Mouse (Mus musculus): ENCODE results near the gene Ppp1r12b. TPM values are rescaled to one million over a fixed set of nuclear protein-coding genes. Genes with fewer than 3 reads are reported as not detected.

Gene Ppp1r12b
- polyA plus RNA-seq, 1 experiment from 2014 or later = 6.5 TPM

DNA sequence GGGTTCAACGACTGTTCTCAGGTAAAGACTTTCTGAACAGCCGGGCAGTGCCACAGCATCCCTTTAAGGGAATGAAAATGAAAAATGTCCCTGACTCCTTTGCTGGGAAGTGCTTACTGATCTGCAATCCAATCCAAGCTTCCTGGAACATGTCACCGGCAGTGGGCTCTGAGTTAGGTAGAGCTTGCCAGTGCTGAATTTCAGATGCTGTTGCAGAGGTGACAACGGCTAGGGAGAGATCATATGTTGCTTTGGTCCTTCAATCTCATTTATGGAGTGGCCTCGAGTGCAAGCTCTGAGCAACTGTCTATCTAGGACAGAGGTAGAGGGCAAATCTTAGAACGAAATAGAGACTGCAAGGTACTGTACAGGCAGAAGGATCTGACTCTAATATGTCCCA lies 36.7 kb downstream of the Ppp1r12b start:
- 89% methylated on average over 6 of the region's 6 CpGs for WGBS

DNA sequence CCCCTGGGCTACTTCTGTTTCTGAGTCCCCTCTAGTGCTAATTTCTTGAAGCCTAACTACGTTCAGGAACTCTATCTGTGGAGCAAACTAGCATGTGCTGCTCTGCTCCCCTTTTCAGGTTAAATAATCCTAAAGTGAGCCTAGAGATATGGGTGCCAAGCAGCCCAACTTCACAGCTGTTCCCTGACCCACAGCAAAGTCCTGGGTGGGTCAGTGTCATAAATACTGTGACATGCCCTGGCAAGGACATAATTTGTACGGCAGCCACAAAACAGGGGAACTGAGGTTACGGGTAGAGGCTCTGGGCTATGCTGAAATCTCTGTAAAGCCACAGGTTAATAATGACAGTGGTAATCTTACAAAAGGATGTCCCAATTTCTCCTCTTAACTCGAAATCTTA lies 40.3 kb downstream of the Ppp1r12b start:
- Histone ChIP-seq H3K9me3 (no peaks in the 10 kb centered on the region), H3K4me1 (0 out of 2 replicates have a peak, but pooled peaks cover 2% of the 10 kb centered on the region), H3K27ac (no peak overlapping the region), H3K4me3 (no peak overlapping the region), H3K36me3 (replicated peaks) (no peaks in the 10 kb centered on the region), H3K27me3 (ENCODE audit: poor library complexity, severe bottlenecking) (no peaks in the 10 kb centered on the region)
- DNase-seq (ENCODE audit: extremely low spot score, low spot score) = no peak
- 86% methylated on average over 4 of the region's 4 CpGs for WGBS

More for the DNA sequence above, 36.7 kb downstream of the Ppp1r12b start:
- Histone ChIP-seq H3K4me3 (no peak overlapping the region), H3K4me1 (no peaks in the 10 kb centered on the region), H3K9me3 (no peaks in the 10 kb centered on the region), H3K27ac (no peak overlapping the region), H3K27me3 (ENCODE audit: poor library complexity, severe bottlenecking) (no peaks in the 10 kb centered on the region), H3K36me3 (replicated peaks) (no peaks in the 10 kb centered on the region)
- DNase-seq (ENCODE audit: extremely low spot score, low spot score) = no peak

DNA sequence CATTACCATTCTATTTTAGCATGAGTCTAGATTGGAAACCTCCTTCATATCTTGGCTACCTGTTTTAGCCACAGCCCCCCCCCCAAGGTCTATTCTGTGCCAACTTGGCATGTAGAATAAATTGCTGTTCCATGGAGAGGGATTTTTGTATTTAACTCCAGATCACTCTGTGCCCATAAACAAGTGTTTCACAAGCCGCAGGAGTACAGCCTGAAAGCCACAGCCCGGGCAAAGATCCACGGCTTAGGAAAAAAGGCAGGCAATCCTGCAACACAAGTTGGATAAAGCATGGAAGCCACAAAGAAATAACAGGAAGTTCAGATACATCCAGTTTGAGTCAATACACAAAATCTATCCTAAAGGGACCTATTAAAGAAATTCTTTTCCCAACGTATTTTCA lies 42.2 kb downstream of the Ppp1r12b start:
- H3K4me3 ChIP-seq = no peak overlapping the region
- DNase-seq (ENCODE audit: extremely low spot score, low spot score) = no peak
- H3K27me3 ChIP-seq (ENCODE audit: poor library complexity, severe bottlenecking) = no peaks in the 10 kb centered on the region
- no peaks in the 10 kb centered on the region for H3K36me3 ChIP-seq (replicated peaks)
- 0 out of 2 replicates have a peak, but pooled peaks cover 7% of the 10 kb centered on the region for H3K4me1 ChIP-seq
- WGBS = 93% methylated on average over 4 of the region's 4 CpGs
- H3K9me3 ChIP-seq = no peaks in the 10 kb centered on the region
- no peak overlapping the region for H3K27ac ChIP-seq

DNA sequence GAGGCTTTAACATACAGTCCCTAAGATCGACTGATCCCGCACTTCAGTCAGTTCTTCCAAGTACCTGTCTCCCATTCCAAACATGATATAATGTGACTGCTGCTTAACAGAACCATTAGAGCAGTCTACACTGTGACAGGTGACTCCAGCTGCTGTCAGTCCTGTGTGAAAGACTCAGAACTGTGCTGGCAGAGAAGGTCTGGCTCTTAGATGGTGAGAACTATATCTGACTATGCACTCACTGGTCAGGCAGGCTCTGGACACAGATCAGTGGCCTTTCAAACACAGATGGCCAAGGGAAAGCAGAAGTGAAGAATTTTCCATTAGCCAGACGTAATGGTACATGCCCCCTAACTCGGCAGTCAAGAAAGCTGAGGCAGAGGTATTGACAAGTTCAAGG lies 43.9 kb downstream of the Ppp1r12b start:
- Histone ChIP-seq H3K36me3 (replicated peaks) (no peaks in the 10 kb centered on the region), H3K4me3 (no peak overlapping the region), H3K4me1 (0 out of 2 replicates have a peak, but pooled peaks cover 7% of the 10 kb centered on the region), H3K27ac (no peak overlapping the region), H3K27me3 (ENCODE audit: poor library complexity, severe bottlenecking) (no peaks in the 10 kb centered on the region), H3K9me3 (no peaks in the 10 kb centered on the region)
- no peak for DNase-seq (ENCODE audit: extremely low spot score, low spot score)
- 84% methylated on average over 4 of the region's 4 CpGs for WGBS

DNA sequence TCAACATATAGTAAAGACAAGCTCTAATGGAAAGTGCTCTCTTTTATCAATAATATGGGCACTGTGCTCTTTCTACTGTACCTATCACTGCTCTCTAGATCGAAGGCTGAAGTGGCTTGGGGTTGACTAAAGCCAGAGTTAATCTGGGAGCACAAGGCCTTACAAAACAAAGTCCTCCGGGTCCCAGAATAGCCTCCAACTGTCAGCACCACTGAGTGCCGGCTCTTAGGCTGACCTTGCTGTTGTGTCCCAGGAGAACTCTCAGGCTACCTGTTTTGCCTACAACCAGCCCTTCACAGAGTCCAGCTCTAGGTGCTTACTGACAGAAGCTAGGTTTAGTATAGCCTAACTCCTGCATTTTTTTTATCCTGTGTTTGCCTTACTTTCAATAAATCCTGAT lies 45.7 kb downstream of the Ppp1r12b start:
- H3K9me3 ChIP-seq = no peaks in the 10 kb centered on the region
- 25% methylated on average over 3 of the region's 3 CpGs for WGBS

DNA sequence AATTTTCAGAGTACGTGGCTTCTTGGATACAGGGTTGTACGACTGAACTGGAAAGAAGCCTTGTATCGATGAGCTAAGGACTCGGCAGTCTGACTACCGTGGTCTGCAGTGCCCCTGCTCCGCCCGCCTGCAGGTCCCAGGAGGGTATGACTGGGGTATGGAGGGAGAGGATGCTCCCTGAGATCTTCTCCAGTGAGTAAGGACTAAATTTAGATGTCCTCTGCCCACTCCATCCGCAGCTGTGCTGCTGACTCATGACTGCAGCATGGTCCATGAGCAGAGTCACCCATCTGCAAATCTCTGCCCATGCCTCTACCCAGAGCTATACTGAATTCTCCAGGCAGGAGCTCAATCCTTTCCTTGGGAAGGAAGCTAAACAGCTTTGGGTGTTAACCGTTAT lies 46.3 kb downstream of the Ppp1r12b start:
- Histone ChIP-seq H3K36me3 (replicated peaks) (no peaks in the 10 kb centered on the region), H3K27me3 (ENCODE audit: poor library complexity, severe bottlenecking) (no peaks in the 10 kb centered on the region), H3K4me3 (no peak overlapping the region), H3K4me1 (0 out of 2 replicates have a peak, but pooled peaks cover 7% of the 10 kb centered on the region), H3K9me3 (no peaks in the 10 kb centered on the region), H3K27ac (no peak overlapping the region)
- WGBS = 81% methylated on average over 9 of the region's 9 CpGs
- DNase-seq (ENCODE audit: extremely low spot score, low spot score) = no peak

More for the DNA sequence above, 45.7 kb downstream of the Ppp1r12b start:
- Histone ChIP-seq H3K4me1 (0 out of 2 replicates have a peak, but pooled peaks cover 7% of the 10 kb centered on the region), H3K27me3 (ENCODE audit: poor library complexity, severe bottlenecking) (no peaks in the 10 kb centered on the region), H3K27ac (no peak overlapping the region), H3K4me3 (no peak overlapping the region), H3K36me3 (replicated peaks) (no peaks in the 10 kb centered on the region)
- no peak for DNase-seq (ENCODE audit: extremely low spot score, low spot score)

DNA sequence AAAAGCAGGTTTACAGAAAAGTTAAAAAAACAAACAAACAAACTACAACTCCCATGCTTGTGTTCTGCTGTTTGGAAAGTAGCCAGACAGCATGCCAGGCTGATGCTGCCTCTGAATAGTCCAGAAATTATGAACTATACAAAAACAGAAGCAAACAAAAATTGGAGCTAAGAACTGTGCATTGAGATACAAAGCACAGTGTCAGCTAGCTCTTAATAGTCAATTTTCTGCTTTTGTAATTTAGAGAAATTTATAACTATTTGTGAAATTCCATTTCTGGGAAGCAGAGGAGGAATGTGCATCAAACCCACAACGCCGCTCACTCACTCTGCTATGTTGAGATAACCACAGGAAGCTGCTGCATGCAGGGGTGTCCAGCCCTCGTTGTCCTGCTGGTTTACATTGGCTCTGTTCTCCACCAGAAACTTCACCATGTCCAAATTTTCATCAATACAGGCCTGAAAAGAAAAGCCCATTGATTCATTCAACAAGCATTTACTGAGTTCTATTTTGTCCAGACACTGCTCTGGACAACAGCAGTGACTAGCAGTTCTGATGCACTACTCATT lies 53.6 kb downstream of the Ppp1r12b start:
- Histone ChIP-seq H3K4me1 (no peaks in the 10 kb centered on the region), H3K9me3 (no peaks in the 10 kb centered on the region), H3K27ac (no peak overlapping the region), H3K36me3 (replicated peaks) (no peaks in the 10 kb centered on the region), H3K27me3 (ENCODE audit: poor library complexity, severe bottlenecking) (no peaks in the 10 kb centered on the region), H3K4me3 (no peak overlapping the region)
- 87% methylated on average over 3 of the region's 3 CpGs for WGBS
- no peak for DNase-seq (ENCODE audit: extremely low spot score, low spot score)

DNA sequence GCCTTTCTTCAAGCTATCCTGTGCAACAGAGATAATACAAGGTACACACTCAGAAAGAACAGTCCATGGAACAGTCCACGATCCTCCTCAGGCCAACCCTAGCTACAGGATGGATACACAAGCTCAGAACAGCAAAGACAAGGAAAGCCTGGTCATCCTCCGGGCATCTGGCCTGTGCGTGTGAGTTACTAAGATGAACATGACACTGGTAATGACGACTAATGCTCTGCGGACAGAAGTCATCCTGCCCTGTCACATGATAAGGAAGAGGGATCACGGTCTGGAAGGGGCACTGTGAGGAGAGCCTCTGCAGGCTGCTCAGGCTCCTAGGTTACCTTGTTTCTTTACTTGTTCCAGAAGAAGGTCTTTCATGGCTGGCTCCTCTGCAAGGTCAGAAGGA lies 59.7 kb downstream of the Ppp1r12b start:
- DNase-seq (ENCODE audit: extremely low spot score, low spot score) = no peak
- H3K4me3 ChIP-seq = no peak overlapping the region
- H3K36me3 ChIP-seq (replicated peaks) = peaks cover 11% of the 10 kb centered on the region
- WGBS = 95% methylated on average over 6 of the region's 6 CpGs
- H3K9me3 ChIP-seq = no peaks in the 10 kb centered on the region
- no peaks in the 10 kb centered on the region for H3K4me1 ChIP-seq
- no peak overlapping the region for H3K27ac ChIP-seq
- H3K27me3 ChIP-seq (ENCODE audit: poor library complexity, severe bottlenecking) = no peaks in the 10 kb centered on the region

DNA sequence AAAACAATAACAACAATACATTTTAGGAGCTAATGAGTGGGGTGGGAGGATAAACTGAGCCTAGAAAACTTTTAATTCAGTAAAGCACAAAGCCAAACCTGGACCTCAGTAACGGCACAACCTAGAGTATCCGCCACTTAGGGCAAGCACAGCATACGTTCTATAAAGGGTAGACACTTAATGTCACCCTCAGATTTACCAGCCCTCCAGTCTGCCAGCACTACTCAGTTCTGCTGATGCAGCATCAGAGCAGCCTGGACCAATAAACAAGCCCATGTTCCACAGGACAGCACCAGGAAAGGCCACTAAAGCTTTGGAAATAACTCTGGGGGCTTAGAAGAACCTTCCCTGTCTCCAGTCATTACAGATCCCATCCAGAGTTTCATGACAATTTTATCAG lies 60.9 kb downstream of the Ppp1r12b start:
- H3K27me3 ChIP-seq (ENCODE audit: poor library complexity, severe bottlenecking) = no peaks in the 10 kb centered on the region
- H3K27ac ChIP-seq = no peak overlapping the region
- no peak for DNase-seq (ENCODE audit: extremely low spot score, low spot score)
- H3K36me3 ChIP-seq (replicated peaks) = peaks cover 11% of the 10 kb centered on the region
- no peak overlapping the region for H3K4me3 ChIP-seq
- WGBS = 92% methylated on average over 3 of the region's 3 CpGs
- H3K4me1 ChIP-seq = no peaks in the 10 kb centered on the region
- no peaks in the 10 kb centered on the region for H3K9me3 ChIP-seq

DNA sequence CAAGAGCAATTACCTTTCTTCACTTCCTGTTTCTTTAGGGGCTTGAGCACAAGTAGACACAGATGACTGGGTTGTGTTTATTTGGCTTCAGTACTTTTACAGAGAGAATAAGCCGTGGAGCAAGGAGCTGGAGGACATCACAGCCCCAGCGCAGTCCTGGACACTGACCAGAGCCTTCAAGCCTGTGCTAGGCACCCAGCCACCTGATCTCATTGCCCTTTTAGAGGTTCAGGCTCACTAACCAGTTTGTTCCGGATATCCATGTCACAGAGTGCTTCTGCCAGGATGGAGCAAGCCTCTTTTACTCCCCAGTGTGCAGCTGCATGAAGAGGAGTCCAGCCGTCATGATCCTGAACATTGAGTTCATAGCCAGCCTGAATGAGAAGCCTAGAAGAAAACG lies 63.8 kb downstream of the Ppp1r12b start:
- Histone ChIP-seq H3K27me3 (ENCODE audit: poor library complexity, severe bottlenecking) (no peaks in the 10 kb centered on the region), H3K4me1 (no peaks in the 10 kb centered on the region), H3K4me3 (no peak overlapping the region), H3K36me3 (replicated peaks) (peaks cover 11% of the 10 kb centered on the region), H3K27ac (no peak overlapping the region), H3K9me3 (no peaks in the 10 kb centered on the region)
- no peak for DNase-seq (ENCODE audit: extremely low spot score, low spot score)
- whole genome bisulfite sequencing = 85% methylated on average over 5 of the region's 5 CpGs

DNA sequence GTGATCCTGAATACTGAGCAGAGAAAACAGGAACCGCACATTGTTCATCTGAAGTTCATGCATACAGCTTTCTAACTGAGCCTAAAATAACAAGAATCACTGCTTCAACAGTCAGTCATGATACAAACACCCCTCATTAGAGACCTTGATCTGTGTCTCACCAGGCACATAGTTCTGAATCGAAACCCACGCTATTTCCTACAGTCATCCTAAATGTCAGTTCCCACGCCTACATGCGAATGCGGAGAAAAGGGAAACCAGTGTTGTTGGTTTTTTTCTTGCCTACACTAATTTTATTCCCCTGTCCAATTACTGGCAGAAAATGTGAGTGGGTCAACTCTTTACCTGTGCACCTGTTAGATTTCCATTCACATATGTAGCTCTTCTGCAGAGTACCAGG lies 66.1 kb downstream of the Ppp1r12b start:
- H3K4me3 ChIP-seq = no peak overlapping the region
- H3K9me3 ChIP-seq = no peaks in the 10 kb centered on the region
- WGBS = 94% methylated on average over 6 of the region's 6 CpGs
- DNase-seq (ENCODE audit: extremely low spot score, low spot score) = no peak
- no peaks in the 10 kb centered on the region for H3K4me1 ChIP-seq
- peaks cover 5% of the 10 kb centered on the region for H3K36me3 ChIP-seq (replicated peaks)
- no peak overlapping the region for H3K27ac ChIP-seq
- H3K27me3 ChIP-seq (ENCODE audit: poor library complexity, severe bottlenecking) = no peaks in the 10 kb centered on the region

DNA sequence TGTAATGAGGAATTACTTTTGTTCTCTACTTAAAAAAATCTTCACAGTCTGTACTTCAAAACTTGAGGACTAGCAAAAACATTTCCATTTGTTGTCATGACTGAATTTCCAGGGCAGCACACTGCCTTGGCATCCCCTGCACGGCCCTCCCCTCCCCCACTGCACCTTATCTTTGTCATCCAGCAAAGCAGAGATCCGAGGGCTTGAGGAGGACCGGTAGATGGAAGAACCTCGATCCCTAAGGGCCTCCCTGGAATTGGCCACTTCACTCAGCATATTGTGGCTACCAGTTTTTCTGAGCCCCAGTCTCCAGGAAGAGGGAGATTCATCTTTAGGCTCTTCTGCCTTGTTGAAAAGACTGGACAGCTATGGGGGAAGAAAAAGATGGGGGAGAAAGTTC lies 79.9 kb downstream of the Ppp1r12b start:
- peaks cover 6% of the 10 kb centered on the region; the same call in 1 of the 2 replicates for H3K36me3 ChIP-seq (replicated peaks)
- H3K9me3 ChIP-seq = no peaks in the 10 kb centered on the region
- H3K4me3 ChIP-seq = no peak overlapping the region
- H3K27me3 ChIP-seq (ENCODE audit: poor library complexity, severe bottlenecking) = peaks cover 15% of the 10 kb centered on the region; the same call in 1 of the 2 replicates
- no peaks in the 10 kb centered on the region for H3K4me1 ChIP-seq
- DNase-seq (ENCODE audit: extremely low spot score, low spot score) = no peak
- WGBS = 54% methylated on average over 4 of the region's 4 CpGs
- no peak overlapping the region for H3K27ac ChIP-seq

DNA sequence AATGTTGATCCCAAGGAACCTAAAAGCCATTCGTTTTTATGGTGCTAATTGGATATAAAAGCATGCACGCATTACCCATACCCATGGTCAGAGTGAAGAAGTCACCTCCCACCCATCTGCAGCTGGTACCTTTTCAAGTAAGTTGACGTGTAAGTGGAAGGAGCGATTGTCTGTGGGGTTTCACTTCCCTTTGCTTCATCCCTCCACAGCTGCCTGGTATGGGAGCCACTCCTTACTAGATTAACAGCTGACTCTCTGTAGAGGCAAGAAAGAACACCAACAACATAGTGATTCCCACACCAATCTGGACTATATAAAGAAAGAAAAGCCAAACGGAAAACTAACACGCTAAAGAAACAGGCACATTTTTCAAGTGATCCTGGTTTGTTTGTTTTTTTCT lies 83.1 kb downstream of the Ppp1r12b start:
- Histone ChIP-seq H3K27ac (no peak overlapping the region), H3K9me3 (no peaks in the 10 kb centered on the region), H3K27me3 (ENCODE audit: poor library complexity, severe bottlenecking) (peaks cover 44% of the 10 kb centered on the region), H3K36me3 (replicated peaks) (peaks cover 7% of the 10 kb centered on the region; the same call in 1 of the 2 replicates), H3K4me1 (no peaks in the 10 kb centered on the region), H3K4me3 (no peak overlapping the region)
- no peak for DNase-seq (ENCODE audit: extremely low spot score, low spot score)
- WGBS = 90% methylated on average over 6 of the region's 6 CpGs

DNA sequence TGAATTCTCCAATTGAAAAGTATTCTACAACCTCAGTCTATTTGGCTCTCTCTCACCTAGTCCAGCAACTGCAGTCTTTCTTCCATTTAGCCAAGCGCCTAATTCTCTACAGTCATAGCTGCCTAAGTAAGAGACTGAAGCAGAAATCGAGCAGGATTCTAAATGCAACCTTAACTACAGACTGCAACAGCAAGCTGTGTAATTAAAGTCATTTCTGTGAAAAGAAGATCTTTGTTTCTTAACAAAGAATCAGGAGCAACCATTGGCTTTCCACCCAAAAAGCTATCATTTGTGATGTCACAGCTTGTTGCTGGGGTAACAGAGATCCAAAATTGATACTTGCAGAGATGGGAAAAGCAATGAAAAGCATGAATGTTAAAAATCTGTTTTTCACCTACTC lies 89.3 kb downstream of the Ppp1r12b start:
- Histone ChIP-seq H3K36me3 (replicated peaks) (peaks cover 9% of the 10 kb centered on the region; the same call in 1 of the 2 replicates), H3K27me3 (ENCODE audit: poor library complexity, severe bottlenecking) (peaks cover 97% of the 10 kb centered on the region), H3K9me3 (no peaks in the 10 kb centered on the region), H3K4me1 (no peaks in the 10 kb centered on the region), H3K4me3 (no peak overlapping the region), H3K27ac (no peak overlapping the region)
- 80% methylated on average over 2 of the region's 2 CpGs for whole genome bisulfite sequencing
- DNase-seq (ENCODE audit: extremely low spot score, low spot score) = no peak
